Mouse (Mus musculus) heart, embryonic 16.5 days (tissue): ENCODE data around the gene Tmed8. TPM values are rescaled to one million over a fixed set of nuclear protein-coding genes. Genes with fewer than 3 reads are reported as not detected.
"Not testable (repeated sequence)": the region's sequence is repeated elsewhere in the genome, so short reads cannot be mapped to it uniquely, and the experiment has no call there.

Experiments
- ATAC-seq: fragments of 200-750 bp; cut with Nextera tagmentation; replicated peaks from 2 replicates; pipeline ENCODE4 v1.8.0; 2017; ENCODE audit warnings: moderate number of reproducible peaks; ENCODE audit not compliant: insufficient read depth, low FRiP score; ENCODE audit errors: extremely low read depth
- H3K27ac ChIP-seq: fragments of 300-500 bp; sonication (generic); 2 replicates; pipeline ENCODE4 v1.5.1; 2014; ENCODE audit warnings: mild to moderate bottlenecking, low read length, control low read depth, moderate library complexity
- H3K27me3 ChIP-seq: fragments of 300-500 bp; sonication (generic); 2 replicates; pipeline ENCODE4 v1.6.1; 2014; ENCODE audit warnings: low read length, mixed read lengths; ENCODE audit not compliant: control insufficient read depth, insufficient read depth
- H3K36me3 ChIP-seq: fragments of 300-500 bp; sonication (generic); 2 replicates; pipeline ENCODE4 v1.6.1; 2014; ENCODE audit not compliant: control insufficient read depth, insufficient read depth
- H3K4me1 ChIP-seq: fragments of 300-500 bp; sonication (generic); 2 replicates; pipeline ENCODE4 v1.6.1; 2014; ENCODE audit warnings: low read length, mixed read lengths; ENCODE audit not compliant: control insufficient read depth, insufficient read depth
- H3K4me2 ChIP-seq: fragments of 300-500 bp; sonication (generic); 2 replicates; pipeline ENCODE4 v1.6.1; 2014; ENCODE audit warnings: low read depth, mild to moderate bottlenecking, control low read depth, low read length
- H3K4me3 ChIP-seq: fragments of 300-500 bp; sonication (generic); 2 replicates; pipeline ENCODE4 v1.5.1; 2014; ENCODE audit warnings: mild to moderate bottlenecking, control low read depth, low read length
- H3K9ac ChIP-seq: fragments of 300-500 bp; sonication (generic); 2 replicates; pipeline ENCODE4 v1.6.1; 2014; ENCODE audit warnings: low read length, control low read depth
- H3K9me3 ChIP-seq: fragments of 300-500 bp; sonication (generic); replicated peaks from 2 replicates; pipeline ENCODE4 v1.6.1; 2016; ENCODE audit warnings: low read length; ENCODE audit not compliant: control insufficient read depth
- WGBS: fragments of 180-500 bp; shearing (Covaris S2); extraction: QIAGEN DNeasy Blood & Tissue Kit; methylation state at CpG from one replicate; pipeline ENCODE4 v1.1.7; 2014; 5-methylcytosine and 5-hydroxymethylcytosine counted together
- polyA plus RNA-seq: library from polyadenylated mRNA; unstranded; fragments of >200 nt; fragmentation: Nextera tagmentation; extraction: Ambion mirVana; gene quantifications from 2 replicates; pipeline ENCODE4 v1.2.1, GENCODE M21; 2015

The Tmed8 gene
- polyA plus RNA-seq, 1 experiment from 2014 or later, result 1.5 TPM

- Histone ChIP-seq H3K36me3 (no peaks in the 10 kb centered on the region), H3K9ac (no peak overlapping the region), H3K9me3 (no peaks in the 10 kb centered on the region), H3K4me3 (no peak overlapping the region), H3K27ac (no peak overlapping the region), H3K27me3 (no peaks in the 10 kb centered on the region), H3K4me2 (no peak overlapping the region), H3K4me1 (peaks cover 3% of the 10 kb centered on the region; the same call in 1 of the 2 replicates)
- WGBS, result 70% methylated on average over 2 of the region's 2 CpGs
- no peak for ATAC-seq
Measured at GRCm38 (mm10) chr12:87216053-87216452, 15.8 kb upstream of the Tmed8 start.

DNA sequence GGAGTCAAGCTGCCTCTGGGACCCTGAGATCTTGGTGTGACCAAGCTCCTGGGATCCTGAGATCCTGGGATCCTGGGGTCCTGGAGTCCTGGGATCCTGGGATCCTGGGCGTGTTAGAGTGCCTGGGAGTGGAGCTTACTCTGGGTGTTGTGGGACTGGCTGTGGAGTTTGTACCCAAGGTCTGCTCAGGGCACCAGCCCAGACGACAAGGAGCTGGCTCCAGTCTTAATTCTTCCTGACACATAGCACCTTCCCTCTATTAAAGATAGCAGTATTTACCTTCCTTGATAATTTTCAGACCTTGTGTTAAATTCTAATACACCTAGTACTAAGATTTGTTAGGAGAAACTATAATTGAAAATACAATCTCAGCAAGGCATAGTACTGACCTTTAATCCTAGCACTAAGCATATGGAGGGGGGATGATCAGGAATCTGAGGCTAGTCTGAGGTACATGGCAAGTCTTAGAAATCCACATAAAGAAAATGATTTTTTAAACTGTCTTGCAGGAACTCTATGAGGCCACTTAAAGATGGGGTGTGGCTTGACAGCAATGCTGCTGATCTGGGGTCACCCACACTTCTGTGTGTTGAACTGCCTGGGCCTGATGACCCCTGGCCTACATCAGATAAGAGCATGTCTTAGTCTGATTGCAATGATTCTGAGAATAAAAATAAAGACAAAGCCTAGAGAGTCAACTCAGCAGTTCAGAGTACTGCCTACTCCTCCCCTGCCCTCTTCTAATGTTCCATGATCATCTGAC is 12.8 kb upstream of the Tmed8 start:
- 53% methylated on average over 2 of the region's 2 CpGs for WGBS
- Histone ChIP-seq H3K27ac (no peak overlapping the region), H3K27me3 (no peaks in the 10 kb centered on the region), H3K36me3 (no peaks in the 10 kb centered on the region), H3K9me3 (no peaks in the 10 kb centered on the region), H3K4me2 (no peak overlapping the region), H3K9ac (no peak overlapping the region), H3K4me3 (no peak overlapping the region), H3K4me1 (no peaks in the 10 kb centered on the region)
- ATAC-seq, result no peak

GRCm38 (mm10) chr12:87205789-87206188 is 5.5 kb upstream of the Tmed8 start:
- not testable (repeated sequence) for H3K9me3 ChIP-seq, H3K4me2 ChIP-seq, H3K36me3 ChIP-seq, H3K9ac ChIP-seq, H3K27me3 ChIP-seq, ATAC-seq, H3K27ac ChIP-seq, H3K4me1 ChIP-seq, H3K4me3 ChIP-seq
- 82% methylated on average over 5 of the region's 5 CpGs for WGBS

- H3K4me1 ChIP-seq, result peaks cover 4% of the 10 kb centered on the region; the same call in 1 of the 2 replicates
- no peaks in the 10 kb centered on the region for H3K27me3 ChIP-seq
- H3K9me3 ChIP-seq, result no peaks in the 10 kb centered on the region
- whole genome bisulfite sequencing, result 63% methylated on average over 5 of the region's 5 CpGs
- no peak overlapping the region for H3K9ac ChIP-seq
- H3K4me2 ChIP-seq, result no peak overlapping the region
- no peak for ATAC-seq
- no peak overlapping the region for H3K4me3 ChIP-seq
- no peaks in the 10 kb centered on the region for H3K36me3 ChIP-seq
- no peak overlapping the region for H3K27ac ChIP-seq
Measured at GRCm38 (mm10) chr12:87201694-87202093, 1.4 kb upstream of the Tmed8 start.

DNA sequence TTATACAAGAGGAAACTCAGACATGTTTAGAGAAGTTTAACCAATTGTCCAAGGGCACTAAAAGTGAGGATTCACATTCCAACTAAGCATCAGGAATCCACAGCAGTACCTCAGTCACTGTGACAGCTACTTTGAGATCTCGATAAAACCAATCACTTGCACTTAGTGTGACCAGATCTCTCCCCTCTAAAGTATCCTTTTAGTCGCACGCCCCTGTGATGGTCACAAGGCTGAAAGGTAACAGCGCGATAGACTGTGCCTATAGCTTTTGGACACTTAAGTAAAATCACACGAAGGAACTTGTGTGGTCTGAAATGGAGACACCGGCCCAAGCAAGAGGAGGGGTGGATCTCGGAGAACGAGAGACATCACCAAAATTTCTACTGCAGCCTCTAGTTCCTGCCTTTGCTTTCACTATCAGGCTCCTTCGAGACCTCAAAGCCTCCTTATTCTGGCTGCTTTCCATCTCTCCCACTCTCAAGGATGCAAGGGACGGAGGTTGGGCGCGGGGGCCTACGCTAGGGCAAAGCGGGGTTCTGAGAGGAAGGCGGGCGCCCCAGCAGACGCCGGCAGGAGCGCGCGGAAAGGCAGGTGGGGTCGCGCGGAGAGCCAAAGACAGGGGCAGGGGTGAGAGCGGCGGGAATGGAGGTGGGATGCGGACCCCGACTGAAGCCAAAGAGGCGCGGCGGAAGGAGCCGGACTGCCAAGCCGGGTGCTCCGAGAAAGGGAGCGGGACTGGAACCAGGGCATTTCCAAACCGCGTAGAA is 865 bp downstream of the Tmed8 start, which contains the start of gene Samd15:
Gene Samd15 (plus strand): TSS at position 518 of the 767 bp plus-strand sequence.
- H3K27me3 ChIP-seq, result no peaks in the 10 kb centered on the region
- H3K9me3 ChIP-seq, result no peaks in the 10 kb centered on the region
- peak within 1 kb of the TSS; percentile 81 for H3K4me3 ChIP-seq
- ATAC-seq, result peak; percentile 72
- H3K27ac ChIP-seq, result peak within 1 kb of the TSS; percentile 51
- H3K4me2 ChIP-seq, result peak within 1 kb of the TSS; percentile 95
- H3K36me3 ChIP-seq, result no peaks in the 10 kb centered on the region
- H3K4me1 ChIP-seq, result peaks cover 4% of the 10 kb centered on the region; the same call in 1 of the 2 replicates
- peak within 1 kb of the TSS; percentile 88 for H3K9ac ChIP-seq
- 1% methylated on average over 38 of the region's 38 CpGs for WGBS

DNA sequence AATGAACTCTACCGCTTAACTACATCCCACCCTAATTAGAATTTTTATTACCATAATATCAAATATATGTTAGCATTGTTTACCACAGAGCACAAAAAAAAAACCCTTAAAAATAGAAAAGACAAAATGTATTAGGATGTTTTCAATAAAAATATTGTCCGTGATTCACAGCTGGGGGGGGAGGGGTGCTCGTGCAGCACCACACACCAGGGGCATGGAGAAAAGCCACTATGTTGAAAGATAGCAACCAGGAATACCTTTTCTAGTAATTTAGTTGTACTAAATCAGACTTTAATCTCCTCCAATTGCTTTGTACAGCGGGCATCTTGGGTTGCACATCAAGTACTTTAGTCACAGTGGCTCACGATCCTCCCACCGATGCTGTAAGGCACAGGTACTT is 1.5 kb downstream of the Tmed8 start:
- H3K36me3 ChIP-seq, result no peaks in the 10 kb centered on the region
- no peak overlapping the region for H3K27ac ChIP-seq
- H3K4me1 ChIP-seq, result peaks cover 4% of the 10 kb centered on the region; the same call in 1 of the 2 replicates
- no peak overlapping the region; the same call in 1 of the 2 replicates for H3K9ac ChIP-seq
- no peaks in the 10 kb centered on the region for H3K9me3 ChIP-seq
- H3K4me3 ChIP-seq, result peak overlapping the region; percentile 81
- H3K4me2 ChIP-seq, result peak overlapping the region; percentile 95
- WGBS, result 56% methylated on average over 6 of the region's 6 CpGs
- H3K27me3 ChIP-seq, result no peaks in the 10 kb centered on the region
- no peak for ATAC-seq

GRCm38 (mm10) chr12:87196310-87196709 is 3.9 kb downstream of the Tmed8 start:
- no peaks in the 10 kb centered on the region for H3K27me3 ChIP-seq
- H3K4me1 ChIP-seq, result peaks cover 4% of the 10 kb centered on the region; the same call in 1 of the 2 replicates
- no peak overlapping the region for H3K4me2 ChIP-seq
- H3K27ac ChIP-seq, result no peak overlapping the region
- no peaks in the 10 kb centered on the region for H3K36me3 ChIP-seq
- no peaks in the 10 kb centered on the region for H3K9me3 ChIP-seq
- no peak overlapping the region for H3K9ac ChIP-seq
- H3K4me3 ChIP-seq, result no peak overlapping the region
- no peak for ATAC-seq

DNA sequence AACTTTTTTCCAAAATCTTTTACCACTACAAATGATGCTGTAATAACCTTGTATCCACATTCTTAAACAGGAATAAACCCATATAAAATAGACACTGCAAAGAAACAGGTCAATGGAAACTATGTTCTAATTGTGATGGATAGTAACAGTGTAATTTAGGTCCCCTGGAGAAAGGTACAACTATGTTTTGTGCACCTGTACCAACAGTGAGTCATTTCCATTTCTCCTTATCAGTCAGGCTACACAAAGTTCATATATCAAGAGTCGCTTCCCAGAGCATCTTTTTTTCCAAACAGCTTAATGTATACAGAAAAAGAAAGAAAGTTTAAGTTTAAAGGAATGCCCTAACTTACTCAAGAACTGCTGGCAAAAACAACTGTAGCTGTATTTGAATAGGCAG is 5.2 kb downstream of the Tmed8 start:
- no peak for ATAC-seq
- 44% methylated on average over 1 of the region's 1 CpGs for WGBS
- Histone ChIP-seq H3K4me2 (no peak overlapping the region), H3K27ac (no peak overlapping the region), H3K27me3 (no peaks in the 10 kb centered on the region), H3K4me3 (no peak overlapping the region), H3K9me3 (no peaks in the 10 kb centered on the region), H3K4me1 (peaks cover 4% of the 10 kb centered on the region; the same call in 1 of the 2 replicates), H3K9ac (no peak overlapping the region), H3K36me3 (no peaks in the 10 kb centered on the region)

DNA sequence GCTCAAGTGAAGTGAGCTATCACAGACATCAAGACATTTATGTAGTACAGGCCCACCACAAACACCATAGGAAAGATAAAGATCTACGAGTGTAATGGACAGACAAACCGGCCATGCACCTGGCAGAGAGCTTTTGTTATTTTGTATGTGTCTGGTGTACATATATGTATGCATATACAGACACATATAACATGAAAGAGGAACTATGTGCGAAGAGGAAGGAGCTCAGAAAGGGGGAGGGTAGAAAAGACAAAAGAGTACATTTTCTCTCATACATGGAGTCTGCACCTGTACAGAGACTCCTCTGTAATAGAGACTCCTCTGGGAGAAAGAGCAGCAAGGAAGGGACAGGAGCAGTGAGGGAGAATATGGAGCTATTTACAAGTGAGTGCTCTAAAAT is 7.2 kb downstream of the Tmed8 start:
- Histone ChIP-seq H3K9me3 (no peaks in the 10 kb centered on the region), H3K4me2 (no peak overlapping the region), H3K4me3 (no peak overlapping the region), H3K27me3 (no peaks in the 10 kb centered on the region), H3K9ac (no peak overlapping the region), H3K27ac (no peak overlapping the region), H3K36me3 (no peaks in the 10 kb centered on the region), H3K4me1 (no peaks in the 10 kb centered on the region)
- ATAC-seq, result no peak
- WGBS, result 77% methylated on average over 3 of the region's 3 CpGs
